Mouse (Mus musculus) myocyte (in vitro differentiated cells): ENCODE results near the gene Fbxo21.

Experiments
- CEBPB ChIP-seq: IDR thresholded peaks from 2 replicates; pipeline ENCODE4 v1.6.1; 2011; ENCODE audit warnings: mild to moderate bottlenecking, moderate library complexity; ENCODE audit not compliant: poor library complexity, insufficient read depth, severe bottlenecking
- MYOG ChIP-seq, 3 experiments: IDR thresholded peaks; one replicate each; pipeline ENCODE4 v1.6.1; 2011; ENCODE audit warnings: control low read depth in 2 of 3, low read depth in 2 of 3, mild to moderate bottlenecking in 2 of 3; ENCODE audit not compliant: insufficient read length in 2 of 3, control insufficient read depth in 1 of 3, insufficient read depth in 1 of 3
- POLR2A ChIP-seq: IDR thresholded peaks from one replicate; pipeline ENCODE4 v1.6.1; 2011; ENCODE audit warnings: low read depth, mild to moderate bottlenecking, control low read depth, moderate library complexity; ENCODE audit not compliant: insufficient read length
- REST ChIP-seq: IDR thresholded peaks from one replicate; pipeline ENCODE4 v1.6.1; 2011; ENCODE audit warnings: mild to moderate bottlenecking, control low read depth, moderate library complexity; ENCODE audit not compliant: insufficient read depth, insufficient read length
- TCF12 ChIP-seq: IDR thresholded peaks from one replicate; pipeline ENCODE4 v1.6.1; 2011; ENCODE audit warnings: mild to moderate bottlenecking, control low read depth; ENCODE audit not compliant: poor library complexity, insufficient read depth, severe bottlenecking
- USF1 ChIP-seq: IDR thresholded peaks from one replicate; pipeline ENCODE4 v1.6.1; 2011; ENCODE audit warnings: low read depth, mild to moderate bottlenecking, control low read depth, moderate library complexity

GRCm38 (mm10) chr5:117987891-117988290, 11.4 kb downstream of the Fbxo21 start:
- TF ChIP-seq POLR2A (no peak), MYOG (IDR thresholded peaks at IDR 0.05; ENCODE audit: control insufficient read depth in 1 of 3, insufficient read depth in 1 of 3, insufficient read length in 2 of 3, low read depth in 2 of 3) (no peak), TCF12 (no peak), CEBPB (no peak), USF1 (no peak), REST (no peak)
